Mouse (Mus musculus) kidney, postnatal 10 days (tissue): Measurements from ENCODE around the gene Klhl5.

Experiments used
- DNase-seq: peaks from one replicate; pipeline ENCODE4 v3.0.0; 2021; ENCODE audit warnings: mixed read lengths

The Klhl5 gene

GRCm38 (mm10) chr5:65106876-65107772 lies at the start of gene Klhl5:
Klhl5 (plus strand) TSS chr5:65107539.
- DNase-seq = peak; percentile 98

DNA sequence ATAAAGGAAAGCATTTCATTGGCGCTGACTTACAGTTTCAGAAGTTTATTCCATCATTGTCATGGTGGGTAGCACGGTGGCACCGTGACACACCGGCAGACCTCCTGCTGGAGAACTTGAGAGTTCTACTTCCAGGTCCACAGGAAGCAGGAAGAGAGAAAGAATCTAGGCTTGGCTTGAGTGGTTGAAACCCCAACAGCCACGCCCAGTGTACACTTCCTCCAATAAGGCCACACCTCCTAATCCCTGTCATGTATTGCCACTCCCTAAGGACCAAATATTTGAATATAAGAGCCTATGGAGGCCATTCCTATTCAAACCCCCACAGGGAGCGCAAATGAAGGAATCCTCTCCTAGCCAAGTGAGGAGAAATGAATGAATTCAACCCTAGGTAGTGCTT lies 49.7 kb upstream of the Klhl5 start:
- no peak for DNase-seq

DNA sequence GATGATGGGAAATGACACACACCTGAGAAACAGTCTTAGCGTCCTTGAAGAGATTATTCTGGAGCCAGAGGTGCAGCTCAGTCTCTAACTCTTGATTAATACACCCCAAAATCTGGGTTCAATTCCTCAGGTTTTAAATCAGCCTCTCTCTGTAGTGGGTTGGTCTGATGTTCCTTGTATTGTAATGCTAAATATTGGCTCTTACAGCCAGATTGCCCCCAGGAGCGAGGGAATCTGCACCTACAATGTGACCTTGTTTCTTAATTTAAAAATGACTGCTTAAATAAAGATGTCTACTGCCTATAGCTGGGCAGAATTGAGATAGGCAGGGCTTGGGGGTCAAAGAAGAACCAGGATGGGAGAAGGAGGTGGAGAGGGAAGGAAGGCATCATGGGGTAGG lies 47.5 kb upstream of the Klhl5 start:
- no peak for DNase-seq

DNA sequence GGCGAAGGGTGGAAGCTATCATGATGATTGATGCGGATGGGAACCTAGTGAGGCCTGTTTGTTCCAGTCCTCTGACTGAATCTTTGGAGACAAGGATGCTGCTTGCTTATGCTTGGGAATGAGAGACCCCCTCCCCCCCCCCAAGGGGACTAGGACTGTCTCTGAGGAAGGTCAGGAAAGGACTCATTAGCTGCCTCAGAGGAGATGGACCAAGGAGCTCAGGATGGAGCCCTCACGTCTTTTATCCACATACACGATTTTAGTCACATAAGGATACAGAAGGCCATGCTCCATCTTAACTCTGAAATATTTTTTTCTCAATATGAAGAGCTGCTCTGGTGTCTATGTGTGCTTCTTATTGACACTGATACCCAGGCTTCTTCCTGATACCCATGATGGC lies 45.1 kb upstream of the Klhl5 start:
- no peak for DNase-seq

DNA sequence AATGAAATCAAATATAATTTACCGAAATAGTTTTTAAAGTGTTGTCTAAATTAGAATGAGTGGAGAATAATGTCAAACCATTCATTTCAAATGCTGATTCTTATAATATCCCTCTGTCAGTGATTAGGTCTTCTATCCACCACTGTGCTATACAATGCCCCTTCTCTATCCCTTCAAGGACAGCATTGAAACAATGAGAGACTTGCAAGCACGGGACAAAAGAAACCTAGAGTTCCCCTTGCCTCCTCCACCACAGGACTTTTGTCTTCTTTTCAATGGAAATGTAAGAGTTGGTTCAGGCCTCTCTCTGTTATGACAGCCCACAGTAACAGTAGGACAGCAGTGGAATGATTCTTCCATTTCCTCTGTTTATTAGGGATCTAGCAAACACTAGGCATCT lies 44.1 kb upstream of the Klhl5 start:
- DNase-seq = no peak

- no peak for DNase-seq
Measured at GRCm38 (mm10) chr5:65068166-65068565, 39.2 kb upstream of the Klhl5 start.

DNA sequence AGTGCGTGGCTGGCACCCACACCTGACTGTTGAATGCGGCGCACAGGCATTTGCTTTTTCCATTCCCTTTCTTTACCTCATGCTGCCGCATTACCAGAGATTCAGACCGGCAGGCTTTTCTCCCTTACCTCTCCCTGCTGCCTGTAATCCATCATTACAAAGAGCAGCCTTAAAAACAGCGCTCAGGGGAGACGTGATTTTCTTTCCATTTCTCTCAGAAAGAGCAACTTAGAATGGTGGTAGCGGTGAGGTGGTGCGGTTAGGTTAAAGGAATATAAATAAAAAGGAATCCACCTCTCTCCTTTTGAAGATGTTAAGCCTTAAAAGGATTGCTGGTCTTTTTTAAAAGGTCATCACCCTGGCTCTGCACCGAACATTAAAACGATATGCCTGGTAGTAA lies 37.5 kb upstream of the Klhl5 start:
- DNase-seq = no peak

DNA sequence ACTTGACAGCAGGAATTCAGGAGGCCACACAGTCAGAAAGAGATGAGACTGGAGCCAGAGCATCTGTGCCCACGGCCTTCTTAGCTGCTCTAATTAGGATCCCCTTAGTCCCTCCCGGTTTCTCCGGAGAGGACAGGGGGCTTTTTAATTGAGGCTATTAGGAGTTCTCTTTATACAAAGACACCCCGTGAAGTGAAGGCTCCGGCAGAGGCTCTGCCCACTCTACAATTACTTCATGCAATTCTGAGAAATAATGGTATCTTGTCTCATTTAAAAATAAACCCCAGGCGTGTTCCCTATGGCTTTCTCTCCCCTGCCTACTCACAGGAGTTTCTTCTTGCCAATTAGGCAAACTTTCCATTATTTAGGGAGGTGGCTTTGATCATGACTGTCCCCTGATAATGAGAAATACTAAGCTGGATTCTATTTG lies 35.6 kb upstream of the Klhl5 start:
- DNase-seq = no peak

DNA sequence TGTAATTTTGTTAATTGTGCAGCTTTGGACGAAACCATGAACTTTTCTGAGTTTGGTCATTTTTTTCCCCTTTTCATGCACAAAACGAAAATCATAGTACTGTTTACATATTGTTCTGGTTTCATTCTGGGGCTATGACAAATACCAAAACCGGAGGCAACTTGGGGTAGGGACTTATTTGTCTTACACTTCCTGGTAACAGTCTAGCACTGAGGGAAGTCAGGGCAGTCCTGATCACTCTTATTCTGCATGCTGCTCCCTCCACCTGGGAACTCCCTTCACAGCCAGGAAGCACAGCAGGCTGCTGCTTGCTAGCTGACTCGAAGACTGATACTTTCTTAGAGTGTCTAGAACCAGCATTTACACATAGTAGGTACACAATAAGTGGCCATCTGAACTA lies 34.1 kb upstream of the Klhl5 start:
- DNase-seq = no peak

GRCm38 (mm10) chr5:65074693-65075092 lies 32.6 kb upstream of the Klhl5 start:
- DNase-seq = peak; percentile 45

DNA sequence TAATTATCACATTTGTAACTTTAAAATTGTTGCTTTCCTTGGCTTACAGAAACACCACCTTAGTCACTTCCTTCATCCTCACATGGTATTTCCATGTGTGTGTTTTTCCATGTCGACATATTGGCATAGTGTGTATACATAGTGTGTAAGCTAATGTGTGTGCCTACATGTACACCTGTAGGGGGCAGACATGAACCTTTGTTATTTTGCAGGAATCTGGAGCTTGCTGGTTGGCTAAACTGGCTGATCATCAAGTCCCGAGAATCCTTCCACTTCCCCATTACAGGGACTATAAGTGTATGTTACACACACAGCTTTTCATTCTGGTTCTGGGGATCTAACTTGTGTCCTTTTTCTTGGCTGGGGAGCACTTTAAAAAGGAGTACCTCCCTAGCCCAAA lies 31.3 kb upstream of the Klhl5 start:
- DNase-seq = no peak

- DNase-seq = no peak
Measured at GRCm38 (mm10) chr5:65076748-65077147, 30.6 kb upstream of the Klhl5 start.

GRCm38 (mm10) chr5:65078081-65078480 lies 29.3 kb upstream of the Klhl5 start:
- DNase-seq = no peak

DNA sequence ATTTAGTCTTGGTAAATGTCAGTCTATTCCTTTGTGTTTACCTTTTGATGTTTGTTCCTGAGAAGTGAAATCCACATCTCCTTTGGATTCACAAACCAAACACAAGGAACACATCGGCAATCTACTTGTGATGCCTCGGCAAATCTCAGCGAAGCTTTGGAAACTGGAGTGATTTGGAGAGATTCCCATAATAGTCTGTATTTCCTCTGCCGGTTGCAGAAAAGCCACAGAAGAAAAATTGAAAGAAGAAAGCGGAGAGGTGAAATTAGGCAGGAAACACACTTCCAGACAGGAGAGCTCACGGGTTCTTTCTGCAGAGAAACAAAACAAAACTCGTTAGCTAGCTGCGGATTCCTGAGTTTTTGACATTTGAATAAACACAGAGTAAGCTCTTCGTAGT lies 27.5 kb upstream of the Klhl5 start:
- peak; percentile 26 for DNase-seq

- no peak for DNase-seq
Measured at GRCm38 (mm10) chr5:65081836-65082235, 25.5 kb upstream of the Klhl5 start.

DNA sequence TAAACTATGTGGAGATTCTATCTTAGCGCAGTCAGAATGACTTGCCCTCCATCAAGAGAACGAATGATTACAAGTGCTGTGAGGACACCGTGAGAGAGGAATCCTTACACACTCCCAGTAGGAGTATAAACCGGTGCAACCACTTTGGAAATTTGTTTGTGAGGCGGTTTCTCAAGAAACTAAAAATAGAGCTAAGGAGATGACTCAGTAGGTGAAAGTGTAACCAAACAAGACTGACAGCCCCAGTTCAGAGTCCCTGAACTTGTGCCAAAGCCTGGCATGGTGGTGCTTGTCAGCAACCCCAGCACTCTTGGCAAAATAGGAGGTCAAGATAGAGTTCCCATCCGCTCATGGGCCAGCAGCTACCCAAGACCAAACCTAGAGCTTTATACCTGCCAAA lies 20.8 kb upstream of the Klhl5 start:
- DNase-seq = peak; percentile 65

GRCm38 (mm10) chr5:65089707-65090106 lies 17.6 kb upstream of the Klhl5 start:
- DNase-seq = no peak

GRCm38 (mm10) chr5:65091184-65091858 lies 16.0 kb upstream of the Klhl5 start:
- no peak for DNase-seq

- DNase-seq = no peak
Measured at GRCm38 (mm10) chr5:65091921-65092320, 15.4 kb upstream of the Klhl5 start, which contains the start of gene Tmem156. Tmem156 (minus strand) TSS chr5:65092132.

GRCm38 (mm10) chr5:65093769-65094168 lies 13.6 kb upstream of the Klhl5 start:
- DNase-seq = no peak

GRCm38 (mm10) chr5:65094902-65095545 lies 12.3 kb upstream of the Klhl5 start:
- no peak for DNase-seq

- no peak for DNase-seq
Measured at GRCm38 (mm10) chr5:65096082-65096481, 11.3 kb upstream of the Klhl5 start.

- no peak for DNase-seq
Measured at GRCm38 (mm10) chr5:65096805-65097204, 10.5 kb upstream of the Klhl5 start.

DNA sequence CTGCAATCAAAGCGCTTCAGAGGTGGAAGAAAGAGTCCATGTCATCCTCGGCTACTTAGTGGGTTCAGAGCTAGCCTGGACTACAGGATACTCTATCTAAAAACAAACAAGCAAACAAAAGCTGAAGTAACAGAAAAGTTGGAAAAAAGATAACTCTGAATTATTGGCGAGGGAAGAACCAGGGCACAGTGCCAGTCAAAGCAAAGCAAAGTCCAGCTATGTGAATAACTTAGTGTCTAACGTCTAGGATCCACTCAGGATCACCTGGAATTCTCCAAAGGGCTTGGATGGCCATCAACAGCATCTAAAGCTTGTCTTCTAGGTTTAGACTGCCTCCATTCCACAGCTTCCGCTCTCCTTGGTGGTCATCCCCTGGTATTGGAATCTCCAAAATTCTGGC lies 9.9 kb upstream of the Klhl5 start:
- DNase-seq = no peak
